Comparison of ENCODE assay signal across 8 mouse cellular contexts in the genomic region with DNA sequence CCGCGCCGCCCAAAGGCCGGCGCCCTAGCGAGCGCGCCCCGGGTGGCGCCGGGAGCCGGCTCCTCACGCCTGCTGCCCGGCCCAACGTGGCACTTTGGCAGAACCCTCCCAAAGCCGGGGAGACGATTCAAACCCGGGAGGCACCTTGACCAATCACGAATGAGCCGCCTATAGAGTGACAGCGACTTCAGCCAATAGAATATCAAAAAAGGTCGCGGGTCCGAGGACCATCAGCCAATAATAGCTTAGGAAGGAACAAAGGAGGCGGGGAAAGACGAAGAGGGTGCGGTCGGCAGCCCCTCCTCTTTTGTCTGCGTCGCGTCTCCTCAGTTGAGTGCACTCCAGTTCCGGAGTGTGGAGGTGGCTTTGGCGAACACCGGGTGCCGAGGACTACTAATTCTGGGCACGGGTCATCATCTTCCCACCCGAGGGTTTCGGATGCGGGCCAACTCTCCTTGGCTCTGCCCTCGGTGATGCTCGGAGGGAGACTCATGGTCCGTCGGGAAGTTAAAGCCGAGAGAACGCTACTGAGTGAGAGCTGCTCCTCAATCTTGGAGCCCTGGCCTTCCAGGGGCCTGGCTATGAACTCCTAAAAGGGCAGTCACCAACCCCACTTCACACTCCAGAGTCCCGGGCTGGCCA. TPM values are rescaled to one million over a fixed set of nuclear protein-coding genes. Genes with fewer than 3 reads are reported as not detected.
DNase-seq lines count a peak whose midpoint lies in the region; ATAC-seq and TF ChIP-seq lines count a peak whose summit lies in the region.

Gene Cdr2, minus strand, starts transcription at position 113 of the 642 bp plus-strand sequence.
Gene Mfsd13b, plus strand, starts transcription at position 310 of the 642 bp plus-strand sequence.

- peak; percentile 100 for DNase-seq in ES-E14 (ENCODE audit: low read depth, low spot score)
- DNase-seq in cerebellum, adult 11-12 months: peak; percentile 94
- DNase-seq in heart, postnatal 25 days (ENCODE audit: low spot score): peak; percentile 96
- peak; percentile 91 to 98 for DNase-seq in layer of hippocampus, adult 18-20 months (ENCODE audit: low spot score in 2 of 2)
- DNase-seq in lung, adult 2 months: peak; percentile 96
- DNase-seq in thymus, adult 18-20 months: peak; percentile 88 to 96

- peak within 1 kb of the TSS; percentile 89 for H3K9ac ChIP-seq in ES-E14 (ENCODE audit: insufficient read depth, low read depth, low read length, poor library complexity, severe bottlenecking)
- H3K9ac ChIP-seq in forebrain, embryonic 15.5 days (replicated peaks): peak within 1 kb of the TSS; percentile 64

- 0% methylated on average over 46 of the region's 46 CpGs for WGBS in forebrain, embryonic 15.5 days
- under 1% methylated on average over 46 of the region's 46 CpGs for WGBS in lung, adult 2 months

- peaks cover 0 to 4% of the 10 kb centered on the region in 2 experiments; a peak in 2 of 4 replicates for H3K4me1 ChIP-seq in ES-E14 (ENCODE audit: control insufficient read depth in 2 of 2, insufficient read depth in 2 of 2, low read length in 2 of 2, poor library complexity in 1 of 2)
- peaks cover 26% of the 10 kb centered on the region for H3K4me1 ChIP-seq in forebrain, embryonic 15.5 days
- no peaks in the 10 kb centered on the region for H3K4me1 ChIP-seq in lung, adult 2 months (ENCODE audit: control insufficient read depth, insufficient read depth, low read length)

- peak within 1 kb of the TSS; percentile 81 for H3K4me2 ChIP-seq in forebrain, embryonic 15.5 days (replicated peaks)

- H3K4me3 ChIP-seq in ES-E14 (ENCODE audit: insufficient read depth in 1 of 2, low read depth in 1 of 2, low read length in 2 of 2, poor library complexity in 1 of 2, severe bottlenecking in 1 of 2): peak within 1 kb of the TSS; percentile 84 to 99
- peak within 1 kb of the TSS; percentile 87 for H3K4me3 ChIP-seq in forebrain, embryonic 15.5 days
- peak within 1 kb of the TSS; percentile 97 for H3K4me3 ChIP-seq in lung, adult 2 months (replicated peaks; ENCODE audit: extremely low read depth, low read depth, low read length)

- peak; percentile 92; the same call in 1 of the 2 replicates for TF ChIP-seq POLR2A in lung, adult 2 months (IDR thresholded peaks at IDR 0.05; ENCODE audit: borderline replicate concordance, extremely low read depth, low read depth, low read length)

- no peaks in the 10 kb centered on the region for H3K9me3 ChIP-seq in ES-E14 (ENCODE audit: control insufficient read depth, insufficient read depth, low read depth, low read length)
- H3K9me3 ChIP-seq in forebrain, embryonic 15.5 days: no peaks in the 10 kb centered on the region

- H3K36me3 ChIP-seq in ES-E14 (ENCODE audit: control insufficient read depth, insufficient read depth, low read length, poor library complexity, severe bottlenecking): no peaks in the 10 kb centered on the region
- no peaks in the 10 kb centered on the region for H3K36me3 ChIP-seq in forebrain, embryonic 15.5 days

- TF ChIP-seq CTCF in lung, adult 2 months (IDR thresholded peaks at IDR 0.05; ENCODE audit: insufficient read depth, low read length): no peak

- no peak within 1 kb of the TSS for H3K27ac ChIP-seq in ES-E14 (ENCODE audit: insufficient read depth, low read depth, low read length, poor library complexity, severe bottlenecking)
- peak within 1 kb of the TSS; percentile 55 for H3K27ac ChIP-seq in forebrain, embryonic 15.5 days (replicated peaks)

- in situ Hi-C loops in ES-E14 (cut with MboI; ENCODE audit: low sequenced_read_pairs in 2 of 2, unreplicated experiment in 2 of 2): no loop called here

- intact Hi-C loops in heart, postnatal 25 days (cut with DNase I): loop anchor here (2.0 to 5.0 kb wide), 2 partner anchors 52 to 145 kb away; partner anchors contain the start of gene Mettl9

- ATAC-seq in forebrain, embryonic 15.5 days (replicated peaks): peak; percentile 97
- peak; percentile 98 for ATAC-seq in neutrophil, adult 5-6 weeks (ENCODE audit: extremely low read depth, insufficient number of reproducible peaks, low FRiP score, poor library complexity, severe bottlenecking)

- no peaks in the 10 kb centered on the region for H3K27me3 ChIP-seq in forebrain, embryonic 15.5 days

TF ChIP-seq in ES-E14, 5 proteins besides CTCF, POLR2A, EP300 and RAD21:
- TF ChIP-seq CHD2 (IDR thresholded peaks at IDR 0.05; ENCODE audit: low read depth, low read length): peak; percentile 97
- TF ChIP-seq ZC3H11A (IDR thresholded peaks at IDR 0.05; ENCODE audit: borderline replicate concordance, low read depth, low read length): no peak
- TF ChIP-seq HCFC1 (IDR thresholded peaks at IDR 0.05; ENCODE audit: borderline replicate concordance, insufficient read depth, low read length): peak; percentile 19; the same call in 1 of the 2 replicates
- TF ChIP-seq MAFK (IDR thresholded peaks at IDR 0.05; ENCODE audit: insufficient read depth, low read depth, low read length): no peak

RNA-seq across cellular contexts. Expression of gene Cdr2, which starts in this region (rescaled TPM):
- 20.9 and 25.9 TPM in 2 replicates for total RNA-seq in ES-E14 (2012; rRNA removed)
- 9.8 and 10.5 TPM in 2 replicates for polyA plus RNA-seq in forebrain, embryonic 15.5 days (2015; fragmentation: Nextera tagmentation; extraction: Ambion mirVana)
- total RNA-seq in heart, postnatal 25 days (2021): 10 to 100 TPM; 14.8 to 21.9 TPM
- total RNA-seq in layer of hippocampus, adult 18-20 months (2021): 1 to 10 TPM; 4.4 to 4.8 TPM
- 15.8 and 18.0 TPM in 2 replicates for polyA plus RNA-seq in lung, adult 2 months (2012; rRNA removed)
- total RNA-seq in neutrophil, adult 5-6 weeks (2017): 25.7 and 28.2 TPM in 2 replicates

RNA-seq across cellular contexts. Expression of gene Mfsd13b, which starts in this region (rescaled TPM):
- not detected in 2 replicates for total RNA-seq in ES-E14 (2012; rRNA removed)
- 0.28 and 0.64 TPM in 2 replicates for polyA plus RNA-seq in forebrain, embryonic 15.5 days (2015; fragmentation: Nextera tagmentation; extraction: Ambion mirVana)
- not detected for total RNA-seq in heart, postnatal 25 days (2021)
- 1 to 10 TPM; 1.5 to 2.7 TPM for total RNA-seq in layer of hippocampus, adult 18-20 months (2021)
- polyA plus RNA-seq in lung, adult 2 months (2012; rRNA removed): 0.16 and 0.19 TPM in 2 replicates
- not detected in 2 replicates for total RNA-seq in neutrophil, adult 5-6 weeks (2017)
